Comparison of ENCODE assay signal across 27 mouse cellular contexts in genomic region chr6:70517932-70518331, GRCm38 (mm10).
DNase-seq lines count a peak whose midpoint lies in the region; ATAC-seq and TF ChIP-seq lines count a peak whose summit lies in the region.
"Had no signal": no experiment of that assay in that cellular context is flagged by ENCODE, and none has a peak within 500 bp of the region (broad histone marks: within the 10 kb centered on the region; RNA-seq: fewer than 3 reads in every experiment).

No protein-coding gene starts in this region.

- H3K27ac ChIP-seq in kidney, embryonic 16.5 days (ENCODE audit: low read length): no peak overlapping the region
- H3K27ac ChIP-seq in CH12.LX (ENCODE audit: insufficient read depth, low read depth): no peak overlapping the region
- H3K27ac ChIP-seq in hindbrain, postnatal 0 days: no peak overlapping the region
- H3K27ac ChIP-seq: embryonic facial prominence, embryonic 12.5 days; embryonic facial prominence, embryonic 15.5 days; gastrocnemius, adult 2 months; heart, embryonic 10.5 days; heart, embryonic 13.5 days; hindbrain, embryonic 14.5 days had no signal

- no peaks in the 10 kb centered on the region for H3K4me1 ChIP-seq in kidney, embryonic 16.5 days (ENCODE audit: insufficient read depth, low read length)
- peaks cover 0 to 7% of the 10 kb centered on the region in 2 experiments; a peak in 2 of 4 replicates for H3K4me1 ChIP-seq in CH12.LX (ENCODE audit: control insufficient read depth in 1 of 2, insufficient read depth in 2 of 2)
- H3K4me1 ChIP-seq in hindbrain, postnatal 0 days (ENCODE audit: insufficient read depth, low read length): no peaks in the 10 kb centered on the region
- H3K4me1 ChIP-seq: embryonic facial prominence, embryonic 12.5 days; embryonic facial prominence, embryonic 15.5 days; heart, embryonic 10.5 days; heart, embryonic 13.5 days had no signal

- peak; percentile 58 for DNase-seq in heart, adult 11 months
- no peak for DNase-seq in heart, adult 8-10 months (ENCODE audit: low spot score)
- peak; percentile 5 to 26 for DNase-seq in kidney, adult 8-10 months
- peak; percentile 6 for DNase-seq in CH12.LX (ENCODE audit: extremely low read depth)
- DNase-seq in kidney, postnatal 25 days: peak; percentile 10 to 43
- no peak for DNase-seq in hindbrain, postnatal 0 days (ENCODE audit: low spot score)
- DNase-seq in cerebellum, adult 9-11 months: no peak
- DNase-seq: adrenal gland, postnatal 10 days; adrenal gland, postnatal 36 days; cerebellum, adult 18-20 months; cerebellum, adult 9-10 months; cerebellum, postnatal 25 days; forebrain, postnatal 0 days; gastrocnemius, adult 2 months; gastrocnemius, postnatal 14 days; heart, adult 18-20 months; heart, postnatal 14 days; heart, postnatal 4 days had no signal

- no peak for TF ChIP-seq EP300 in CH12.LX (IDR thresholded peaks at IDR 0.05; ENCODE audit: low read length)

- no peak overlapping the region for H3K9ac ChIP-seq in kidney, embryonic 16.5 days (replicated peaks; ENCODE audit: low read length)
- no peak overlapping the region for H3K9ac ChIP-seq in CH12.LX (ENCODE audit: insufficient read depth, low read depth)
- H3K9ac ChIP-seq in hindbrain, postnatal 0 days (replicated peaks; ENCODE audit: low read length): no peak overlapping the region
- H3K9ac ChIP-seq: embryonic facial prominence, embryonic 12.5 days; embryonic facial prominence, embryonic 15.5 days; forebrain, postnatal 0 days; heart, embryonic 13.5 days; hindbrain, embryonic 14.5 days had no signal

- no peak for TF ChIP-seq RAD21 in CH12.LX (IDR thresholded peaks at IDR 0.05; ENCODE audit: low read depth, low read length)

- no peak overlapping the region for H3K4me2 ChIP-seq in kidney, embryonic 16.5 days (replicated peaks; ENCODE audit: low read depth, low read length)
- H3K4me2 ChIP-seq in CH12.LX (ENCODE audit: insufficient read depth, low read depth, poor library complexity, severe bottlenecking): no peak overlapping the region
- no peak overlapping the region for H3K4me2 ChIP-seq in hindbrain, postnatal 0 days (ENCODE audit: low read depth, low read length)
- H3K4me2 ChIP-seq: embryonic facial prominence, embryonic 12.5 days; embryonic facial prominence, embryonic 15.5 days; heart, embryonic 13.5 days; hindbrain, embryonic 14.5 days had no signal

- no peaks in the 10 kb centered on the region for H3K36me3 ChIP-seq in kidney, embryonic 16.5 days (ENCODE audit: insufficient read depth, low read length)
- no peaks in the 10 kb centered on the region for H3K36me3 ChIP-seq in CH12.LX (replicated peaks in 1 of 2; ENCODE audit: control insufficient read depth in 1 of 2, insufficient read depth in 1 of 2, low read length in 1 of 2)
- no peaks in the 10 kb centered on the region for H3K36me3 ChIP-seq in hindbrain, postnatal 0 days (ENCODE audit: insufficient read depth, low read length)
- H3K36me3 ChIP-seq: embryonic facial prominence, embryonic 12.5 days; embryonic facial prominence, embryonic 15.5 days; G1E; heart, embryonic 10.5 days; heart, embryonic 13.5 days had no signal

- no peaks in the 10 kb centered on the region for H3K27me3 ChIP-seq in kidney, embryonic 16.5 days (ENCODE audit: insufficient read depth, low read length)
- no peaks in the 10 kb centered on the region for H3K27me3 ChIP-seq in CH12.LX (replicated peaks)
- no peaks in the 10 kb centered on the region for H3K27me3 ChIP-seq in hindbrain, postnatal 0 days (ENCODE audit: insufficient read depth, low read length)
- H3K27me3 ChIP-seq: embryonic facial prominence, embryonic 12.5 days; embryonic facial prominence, embryonic 15.5 days; heart, embryonic 13.5 days; Patski had no signal

- no peak overlapping the region for H3K4me3 ChIP-seq in kidney, embryonic 16.5 days (ENCODE audit: low read length)
- H3K4me3 ChIP-seq in CH12.LX (replicated peaks in 1 of 3; ENCODE audit: low read depth in 2 of 3, low read length in 2 of 3, poor library complexity in 1 of 3): no peak overlapping the region
- no peak overlapping the region for H3K4me3 ChIP-seq in hindbrain, postnatal 0 days (ENCODE audit: low read length)
- H3K4me3 ChIP-seq: embryonic facial prominence, embryonic 12.5 days; embryonic facial prominence, embryonic 15.5 days; gastrocnemius, adult 2 months; heart, embryonic 10.5 days; heart, embryonic 13.5 days had no signal

- ATAC-seq in kidney, embryonic 16.5 days (ENCODE audit: low FRiP score, low TSS enrichment): no peak
- ATAC-seq in hindbrain, postnatal 0 days: no peak
- ATAC-seq: forebrain, embryonic 14.5 days; forebrain, postnatal 0 days; Patski had no signal

- TF ChIP-seq POLR2A in CH12.LX (IDR thresholded peaks at IDR 0.05; ENCODE audit: low read depth, low read length): no peak

- no peaks in the 10 kb centered on the region for H3K9me3 ChIP-seq in kidney, embryonic 16.5 days (ENCODE audit: low read length)
- H3K9me3 ChIP-seq in CH12.LX (replicated peaks; ENCODE audit: low read length): no peaks in the 10 kb centered on the region
- no peaks in the 10 kb centered on the region for H3K9me3 ChIP-seq in hindbrain, postnatal 0 days (ENCODE audit: low read length)
- H3K9me3 ChIP-seq: embryonic facial prominence, embryonic 12.5 days; embryonic facial prominence, embryonic 15.5 days; G1E; heart, embryonic 10.5 days had no signal

- H3K79me2 ChIP-seq in CH12.LX (replicated peaks; ENCODE audit: control insufficient read depth, extremely low read depth, insufficient read depth, poor library complexity, severe bottlenecking): no peaks in the 10 kb centered on the region

- TF ChIP-seq CTCF in CH12.LX (conservative IDR thresholded peaks at IDR 0.05 in 1 of 2, IDR thresholded peaks at IDR 0.05 in 1 of 2; ENCODE audit: low read depth in 2 of 2, low read length in 2 of 2): no peak
- no peak for TF ChIP-seq CTCF in hindbrain, postnatal 0 days (IDR thresholded peaks at IDR 0.05; ENCODE audit: low read depth)

- in situ Hi-C loops in CH12.LX (cut with MboI; ENCODE audit: low pct_ligation_motif_present, low pct_unique_long_range_greater_than_20kb, low sequenced_read_pairs): no loop called here

- dilution Hi-C loops in CH12.LX (cut with MboI; ENCODE audit: extremely low pct_ligation_motif_present, extremely low pct_unique_long_range_greater_than_20kb, low sequenced_read_pairs): no loop called here

TF ChIP-seq in CH12.LX, 34 proteins besides CTCF, POLR2A, EP300 and RAD21:
- no peak for TF ChIP-seq POLR2AphosphoS2 (IDR thresholded peaks at IDR 0.05; ENCODE audit: low read depth, low read length)
- TF ChIP-seq GABPA (IDR thresholded peaks at IDR 0.05; ENCODE audit: insufficient replicate concordance, low read depth, low read length): no peak
- TF ChIP-seq JUN (IDR thresholded peaks at IDR 0.05; ENCODE audit: insufficient read depth, low read depth, low read length): no peak
- no peak for TF ChIP-seq KAT2A (IDR thresholded peaks at IDR 0.05; ENCODE audit: insufficient replicate concordance, low read length)
- no peak for TF ChIP-seq MAX (IDR thresholded peaks at IDR 0.05; ENCODE audit: low read length)
- TF ChIP-seq ELF1 (IDR thresholded peaks at IDR 0.05; ENCODE audit: low read depth, low read length): no peak
- no peak for TF ChIP-seq RCOR1 (conservative IDR thresholded peaks at IDR 0.05; ENCODE audit: low read depth, low read length)
- TF ChIP-seq SIN3A (IDR thresholded peaks at IDR 0.05; ENCODE audit: low read length): no peak
TF ChIP-seq in CH12.LX: peak in this region for 0.

Comparison
In these comparisons a context has a peak if more than half of its experiments do, and no peak if none do; other contexts are left out.
1. DNase-seq: peak in heart, adult 11 months (single experiment), kidney, adult 8-10 months (2 of 2), CH12.LX (single experiment) and kidney, postnatal 25 days (2 of 2); none in heart, adult 8-10 months (single experiment), hindbrain, postnatal 0 days (single experiment) and cerebellum, adult 9-11 months (single experiment).